Mouse (Mus musculus): Measurements from ENCODE around the gene Klf11. TPM values are rescaled to one million over a fixed set of nuclear protein-coding genes. Genes with fewer than 3 reads are reported as not detected.

Gene Klf11
- polyA plus RNA-seq, 2 experiments = 12.1 to 13.3 TPM

DNA sequence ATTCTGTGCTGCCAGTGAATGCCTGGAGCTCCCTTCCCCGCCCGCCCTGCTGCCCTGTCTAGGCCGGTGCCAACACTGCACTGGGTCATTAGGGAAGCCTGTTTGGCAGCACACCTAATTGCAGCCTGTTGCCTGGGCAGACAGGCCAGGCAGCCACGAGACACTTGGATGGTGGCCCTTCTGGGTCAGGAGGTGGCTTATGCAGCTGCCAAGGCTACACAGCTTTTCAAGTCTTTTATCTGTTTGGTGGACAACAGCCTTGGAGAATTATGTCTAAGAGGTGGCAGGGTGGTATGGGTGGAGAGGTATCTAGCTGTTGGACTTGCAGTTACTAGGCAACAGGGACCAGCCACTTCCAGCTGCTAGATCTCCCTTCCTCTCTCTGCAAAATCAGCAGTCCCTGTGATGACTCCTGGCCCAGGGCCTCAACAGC is 8.7 kb upstream of the Klf11 start:
- no peak overlapping the region for H3K4me2 ChIP-seq (replicated peaks; ENCODE audit: low read depth, low read length, severe bottlenecking)
- H3K27ac ChIP-seq (replicated peaks; ENCODE audit: low read depth, low read length) = no peak overlapping the region
- H3K4me3 ChIP-seq (replicated peaks; ENCODE audit: low read length) = no peak overlapping the region
- H3K36me3 ChIP-seq (ENCODE audit: control insufficient read depth, insufficient read depth, low read length) = no peaks in the 10 kb centered on the region
- DNase-seq (ENCODE audit: low spot score) = no peak
- H3K9ac ChIP-seq (ENCODE audit: low read depth, low read length, severe bottlenecking) = no peak overlapping the region
- WGBS = 64% methylated on average over 4 of the region's 4 CpGs
- H3K4me1 ChIP-seq (ENCODE audit: control insufficient read depth, insufficient read depth, low read length) = no peaks in the 10 kb centered on the region
- no peaks in the 10 kb centered on the region for H3K9me3 ChIP-seq (ENCODE audit: control insufficient read depth, low read length)
- no peak for TF ChIP-seq POLR2A (IDR thresholded peaks at IDR 0.05; ENCODE audit: borderline replicate concordance, extremely low read depth, insufficient read depth, insufficient read length)
- no peaks in the 10 kb centered on the region for H3K27me3 ChIP-seq (ENCODE audit: control insufficient read depth, insufficient read depth, low read length)
- no peak for ATAC-seq (ENCODE audit: low FRiP score, low read depth)

DNA sequence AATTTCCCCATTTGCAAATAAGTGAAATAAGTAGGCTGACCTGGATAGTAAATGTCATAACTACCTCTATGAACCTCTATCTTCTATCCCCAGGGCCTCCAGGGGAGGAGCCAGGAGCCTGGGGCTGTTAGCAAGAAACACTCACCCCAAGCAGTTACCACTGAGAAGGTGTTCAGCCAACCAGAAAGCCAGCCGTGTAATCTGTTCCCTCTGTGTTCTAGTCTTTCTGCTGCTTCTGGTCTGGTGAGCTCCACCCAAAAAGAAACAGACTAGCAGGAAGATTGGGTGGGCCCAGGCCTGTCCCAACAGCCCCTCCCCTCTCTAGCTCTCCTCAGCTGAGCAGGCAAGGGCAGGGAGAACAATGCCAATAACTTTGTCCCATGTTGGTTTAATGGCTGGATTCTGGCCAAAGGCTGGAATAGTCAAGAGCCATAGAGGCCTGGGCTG is 6.9 kb upstream of the Klf11 start:
- 0 out of 2 replicates have a peak, but pooled peaks have one; percentile 26 for ATAC-seq (ENCODE audit: low FRiP score, low read depth)
- Histone ChIP-seq H3K36me3 (ENCODE audit: control insufficient read depth, insufficient read depth, low read length) (no peaks in the 10 kb centered on the region), H3K9ac (ENCODE audit: low read depth, low read length, severe bottlenecking) (no peak overlapping the region), H3K4me3 (replicated peaks; ENCODE audit: low read length) (no peak overlapping the region), H3K4me2 (replicated peaks; ENCODE audit: low read depth, low read length, severe bottlenecking) (no peak overlapping the region), H3K27me3 (ENCODE audit: control insufficient read depth, insufficient read depth, low read length) (no peaks in the 10 kb centered on the region), H3K9me3 (ENCODE audit: control insufficient read depth, low read length) (no peaks in the 10 kb centered on the region), H3K4me1 (ENCODE audit: control insufficient read depth, insufficient read depth, low read length) (no peaks in the 10 kb centered on the region), H3K27ac (replicated peaks; ENCODE audit: low read depth, low read length) (no peak overlapping the region)
- WGBS = 35% methylated on average over 1 of the region's 1 CpGs
- no peak for TF ChIP-seq POLR2A (IDR thresholded peaks at IDR 0.05; ENCODE audit: borderline replicate concordance, extremely low read depth, insufficient read depth, insufficient read length)
- peak; percentile 4 for DNase-seq (ENCODE audit: low spot score)

DNA sequence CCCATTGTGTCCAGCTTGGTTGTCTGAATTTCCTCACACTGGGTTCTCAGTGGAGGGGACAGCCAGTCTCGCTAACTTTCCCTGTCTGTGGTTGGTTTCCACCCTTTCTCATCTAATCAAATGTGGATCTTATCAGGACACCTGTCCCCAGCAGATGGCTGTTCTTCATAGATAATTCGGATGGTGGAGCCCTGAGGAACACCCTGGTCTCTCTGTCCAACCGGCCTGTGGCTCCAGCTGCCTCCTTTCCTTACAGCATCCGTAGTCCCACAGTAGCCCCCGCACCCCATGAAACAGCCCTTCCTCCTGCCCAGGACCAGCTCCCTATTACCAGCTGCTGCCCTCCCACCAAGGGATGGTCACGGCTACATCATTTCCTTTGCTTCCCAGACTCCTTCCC is 5.2 kb upstream of the Klf11 start:
- H3K4me2 ChIP-seq (replicated peaks; ENCODE audit: low read depth, low read length, severe bottlenecking) = no peak overlapping the region
- no peaks in the 10 kb centered on the region for H3K27me3 ChIP-seq (ENCODE audit: control insufficient read depth, insufficient read depth, low read length)
- H3K9me3 ChIP-seq (ENCODE audit: control insufficient read depth, low read length) = no peaks in the 10 kb centered on the region
- no peaks in the 10 kb centered on the region for H3K36me3 ChIP-seq (ENCODE audit: control insufficient read depth, insufficient read depth, low read length)
- H3K9ac ChIP-seq (ENCODE audit: low read depth, low read length, severe bottlenecking) = no peak overlapping the region
- 72% methylated on average over 6 of the region's 6 CpGs for WGBS
- DNase-seq (ENCODE audit: low spot score) (no peak), ATAC-seq (ENCODE audit: low FRiP score, low read depth) (no peak)
- H3K4me1 ChIP-seq (ENCODE audit: control insufficient read depth, insufficient read depth, low read length) = peaks cover 5% of the 10 kb centered on the region
- no peak for TF ChIP-seq POLR2A (IDR thresholded peaks at IDR 0.05; ENCODE audit: borderline replicate concordance, extremely low read depth, insufficient read depth, insufficient read length)
- H3K4me3 ChIP-seq (replicated peaks; ENCODE audit: low read length) = no peak overlapping the region
- H3K27ac ChIP-seq (replicated peaks; ENCODE audit: low read depth, low read length) = no peak overlapping the region

DNA sequence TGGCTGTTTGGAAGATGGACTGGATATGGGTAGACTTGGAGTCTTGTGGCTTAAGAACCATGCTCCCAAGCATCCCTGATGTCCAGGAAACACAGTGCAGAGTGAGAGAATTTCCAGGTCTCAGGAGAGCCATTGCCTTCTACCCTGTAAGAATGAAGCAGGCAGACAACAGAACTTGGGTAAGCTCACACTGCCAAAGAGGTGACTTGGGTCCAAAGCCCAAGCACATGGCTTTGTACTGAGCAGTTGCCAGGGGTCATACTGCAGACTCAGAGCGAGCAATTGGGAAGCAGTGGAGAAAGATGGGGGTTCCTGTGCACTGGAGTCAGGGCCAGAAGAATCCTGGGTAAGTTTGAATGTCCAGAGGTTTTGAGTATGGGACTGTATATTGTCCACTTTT is 3.0 kb upstream of the Klf11 start:
- Histone ChIP-seq H3K27me3 (ENCODE audit: control insufficient read depth, insufficient read depth, low read length) (no peaks in the 10 kb centered on the region), H3K36me3 (ENCODE audit: control insufficient read depth, insufficient read depth, low read length) (no peaks in the 10 kb centered on the region), H3K4me1 (ENCODE audit: control insufficient read depth, insufficient read depth, low read length) (peaks cover 13% of the 10 kb centered on the region), H3K9me3 (ENCODE audit: control insufficient read depth, low read length) (no peaks in the 10 kb centered on the region), H3K9ac (ENCODE audit: low read depth, low read length, severe bottlenecking) (no peak overlapping the region), H3K27ac (replicated peaks; ENCODE audit: low read depth, low read length) (no peak overlapping the region), H3K4me2 (replicated peaks; ENCODE audit: low read depth, low read length, severe bottlenecking) (no peak overlapping the region), H3K4me3 (replicated peaks; ENCODE audit: low read length) (no peak overlapping the region)
- no peak for TF ChIP-seq POLR2A (IDR thresholded peaks at IDR 0.05; ENCODE audit: borderline replicate concordance, extremely low read depth, insufficient read depth, insufficient read length)
- DNase-seq (ENCODE audit: low spot score) = no peak
- no peak for ATAC-seq (ENCODE audit: low FRiP score, low read depth)
- WGBS = 59% methylated on average over 1 of the region's 1 CpGs

DNA sequence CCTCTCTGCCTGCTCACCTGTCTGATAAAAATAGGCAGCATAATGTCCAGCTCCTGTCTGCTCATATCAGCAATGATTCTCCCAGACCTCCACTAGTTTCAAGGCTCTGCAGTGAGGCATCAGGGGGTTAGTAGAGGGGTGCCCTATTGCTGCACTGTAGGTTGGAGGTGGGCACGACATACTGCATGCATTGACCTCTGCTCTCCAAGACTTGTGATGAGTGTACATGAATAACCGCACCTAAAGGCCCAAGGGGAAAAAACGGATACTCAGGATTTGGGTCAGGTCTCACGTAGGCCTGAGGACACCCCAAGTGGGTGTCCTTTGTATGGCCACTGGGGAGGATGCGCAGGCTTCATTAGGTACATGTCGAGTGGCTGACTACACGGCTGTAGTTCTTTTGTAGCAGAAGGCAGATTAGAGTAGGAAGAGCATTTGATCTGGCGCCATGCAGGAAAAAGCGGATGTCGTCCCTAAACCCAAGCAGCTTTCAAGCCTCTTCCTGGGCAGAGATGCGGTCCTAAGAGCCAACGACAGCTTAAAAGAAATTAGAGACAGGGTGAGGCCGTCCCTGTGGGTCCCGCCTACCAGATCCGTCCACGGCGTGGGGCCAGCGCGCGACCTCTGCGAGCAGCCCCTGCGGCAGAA is 535 bp upstream of the Klf11 start:
- peak overlapping the region; percentile 62 for H3K9ac ChIP-seq (ENCODE audit: low read depth, low read length, severe bottlenecking)
- no peak for ATAC-seq (ENCODE audit: low FRiP score, low read depth)
- no peaks in the 10 kb centered on the region for H3K27me3 ChIP-seq (ENCODE audit: control insufficient read depth, insufficient read depth, low read length)
- TF ChIP-seq POLR2A (IDR thresholded peaks at IDR 0.05; ENCODE audit: borderline replicate concordance, extremely low read depth, insufficient read depth, insufficient read length) = peak; percentile 47; the same call in 1 of the 2 replicates
- peak overlapping the region; percentile 75 for H3K4me2 ChIP-seq (replicated peaks; ENCODE audit: low read depth, low read length, severe bottlenecking)
- peaks cover 13% of the 10 kb centered on the region for H3K4me1 ChIP-seq (ENCODE audit: control insufficient read depth, insufficient read depth, low read length)
- no peaks in the 10 kb centered on the region for H3K9me3 ChIP-seq (ENCODE audit: control insufficient read depth, low read length)
- 9% methylated on average over 22 of the region's 22 CpGs for WGBS
- H3K36me3 ChIP-seq (ENCODE audit: control insufficient read depth, insufficient read depth, low read length) = peaks cover 23% of the 10 kb centered on the region
- H3K27ac ChIP-seq (replicated peaks; ENCODE audit: low read depth, low read length) = peak overlapping the region; percentile 70
- H3K4me3 ChIP-seq (replicated peaks; ENCODE audit: low read length) = peak overlapping the region; percentile 67
- DNase-seq (ENCODE audit: low spot score) = no peak

All from limb, embryonic 14.5 days (tissue).